Mouse (Mus musculus) CH12.LX (cell line): ENCODE measurements around the gene Gngt2.

Experiments
- CTCF ChIP-seq, 2 experiments: IDR thresholded peaks in 1 of 2; conservative IDR thresholded peaks in 1 of 2; 2 replicates each; pipeline ENCODE4 v1.5.1; 2011 to 2012; ENCODE audit warnings: low read depth in 2 of 2, low read length in 2 of 2, improper control_type of control experiment in 1 of 2, inconsistent platforms in 1 of 2, mild to moderate bottlenecking in 1 of 2, moderate library complexity in 1 of 2
- MXI1 ChIP-seq: IDR thresholded peaks from 2 replicates; pipeline ENCODE4 v1.6.1; 2011; ENCODE audit warnings: mild to moderate bottlenecking, low read depth, low read length, improper control_type of control experiment
- POLR2A ChIP-seq: IDR thresholded peaks from 2 replicates; pipeline ENCODE4 v1.6.1; 2011; ENCODE audit warnings: low read depth, mild to moderate bottlenecking, improper control_type of control experiment, low read length
- POLR2AphosphoS2 ChIP-seq: IDR thresholded peaks from 2 replicates; pipeline ENCODE4 v1.6.1; 2011; ENCODE audit warnings: low read depth, low read length, improper control_type of control experiment
- RCOR1 ChIP-seq: conservative IDR thresholded peaks from 2 replicates; pipeline ENCODE4 v1.6.1; 2012; ENCODE audit warnings: low read depth, mild to moderate bottlenecking, inconsistent platforms, low read length, improper control_type of control experiment

DNA sequence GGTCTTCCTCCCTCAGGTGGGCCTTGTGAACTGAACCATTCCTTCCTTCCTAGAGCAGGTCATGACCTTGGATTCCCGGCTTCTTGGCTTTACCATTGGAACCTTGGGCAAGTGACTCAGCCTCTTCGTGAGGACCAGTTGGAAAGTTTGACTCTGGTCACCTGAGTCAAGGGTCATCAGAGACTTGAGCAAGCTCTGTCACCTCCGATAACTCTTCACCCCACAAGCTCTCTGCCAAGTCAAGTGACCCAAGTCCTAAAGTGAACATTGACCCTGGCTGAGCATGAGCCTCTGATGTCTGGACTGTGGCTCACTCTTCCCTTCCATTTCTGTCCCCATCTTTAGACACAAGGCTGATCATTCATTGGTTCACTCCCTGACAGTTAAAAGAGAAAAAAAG is 15.5 kb upstream of the Gngt2 start:
- TF ChIP-seq POLR2A = no peak
- TF ChIP-seq POLR2AphosphoS2 = no peak
- no peak for TF ChIP-seq RCOR1
- no peak for TF ChIP-seq MXI1
- no peak for TF ChIP-seq CTCF (conservative IDR thresholded peaks at IDR 0.05 in 1 of 2, IDR thresholded peaks at IDR 0.05 in 1 of 2; ENCODE audit: low read depth in 2 of 2, low read length in 2 of 2)
